Mouse (Mus musculus): ENCODE data around the gene Hdac6. TPM values are rescaled to one million over a fixed set of nuclear protein-coding genes. Genes with fewer than 3 reads are reported as not detected.

The Hdac6 gene
- polyA plus RNA-seq, 2 experiments, result 7.9 to 11.9 TPM

DNA sequence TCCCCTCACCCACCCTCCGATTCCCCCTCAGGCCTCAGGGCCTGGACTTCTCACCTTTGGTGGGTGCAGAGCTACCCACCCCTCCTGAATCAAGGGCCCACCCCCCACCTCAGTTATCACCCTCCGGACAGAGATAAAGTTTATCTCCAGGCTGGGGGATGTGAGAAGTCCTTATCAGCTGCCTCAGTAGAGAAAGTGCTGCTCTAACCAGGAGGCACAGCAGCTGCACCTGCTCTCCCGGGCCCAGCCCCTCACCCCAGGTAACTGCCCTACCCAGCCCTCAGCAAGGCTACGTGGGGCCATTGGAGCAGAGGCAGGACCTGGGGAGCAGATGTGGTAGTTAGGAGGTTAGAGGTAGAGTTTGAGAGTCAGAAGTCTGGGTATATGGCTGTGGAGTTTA, 18.5 kb upstream of the Hdac6 start:
- WGBS (ENCODE audit: insufficient replicate concordance), result 12% methylated on average over 4 of the region's 4 CpGs
- ATAC-seq (ENCODE audit: insufficient read depth), result no peak
- H3K9me3 ChIP-seq (ENCODE audit: control insufficient read depth, low read length), result no peaks in the 10 kb centered on the region
- peak overlapping the region; percentile 94 for H3K9ac ChIP-seq (replicated peaks)
- peak overlapping the region; percentile 85 for H3K4me2 ChIP-seq (ENCODE audit: low read depth)
- H3K27me3 ChIP-seq (ENCODE audit: control insufficient read depth, insufficient read depth, low read length), result no peaks in the 10 kb centered on the region
- 0 out of 2 replicates have a peak, but pooled peaks have one; percentile 30 for TF ChIP-seq EP300 (IDR thresholded peaks at IDR 0.05; ENCODE audit: low read depth)
- no peak for TF ChIP-seq CTCF (IDR thresholded peaks at IDR 0.05; ENCODE audit: low read depth)
- peaks cover 20 to 26% of the 10 kb centered on the region in 2 experiments for H3K4me1 ChIP-seq (replicated peaks; ENCODE audit: control insufficient read depth in 2 of 2, insufficient read depth in 2 of 2, low read length in 1 of 2)
- H3K36me3 ChIP-seq (replicated peaks; ENCODE audit: control insufficient read depth, insufficient read depth, low read depth), result peaks cover 17% of the 10 kb centered on the region
- peak overlapping the region; percentile 85 to 100 for H3K4me3 ChIP-seq (ENCODE audit: insufficient read depth in 1 of 2, low read depth in 2 of 2, low read length in 2 of 2)
- peak in 1 of 3 experiments; percentile 24 for DNase-seq (ENCODE audit: low read depth in 3 of 3, low spot score in 3 of 3)
- peak overlapping the region; percentile 91 for H3K27ac ChIP-seq

DNA sequence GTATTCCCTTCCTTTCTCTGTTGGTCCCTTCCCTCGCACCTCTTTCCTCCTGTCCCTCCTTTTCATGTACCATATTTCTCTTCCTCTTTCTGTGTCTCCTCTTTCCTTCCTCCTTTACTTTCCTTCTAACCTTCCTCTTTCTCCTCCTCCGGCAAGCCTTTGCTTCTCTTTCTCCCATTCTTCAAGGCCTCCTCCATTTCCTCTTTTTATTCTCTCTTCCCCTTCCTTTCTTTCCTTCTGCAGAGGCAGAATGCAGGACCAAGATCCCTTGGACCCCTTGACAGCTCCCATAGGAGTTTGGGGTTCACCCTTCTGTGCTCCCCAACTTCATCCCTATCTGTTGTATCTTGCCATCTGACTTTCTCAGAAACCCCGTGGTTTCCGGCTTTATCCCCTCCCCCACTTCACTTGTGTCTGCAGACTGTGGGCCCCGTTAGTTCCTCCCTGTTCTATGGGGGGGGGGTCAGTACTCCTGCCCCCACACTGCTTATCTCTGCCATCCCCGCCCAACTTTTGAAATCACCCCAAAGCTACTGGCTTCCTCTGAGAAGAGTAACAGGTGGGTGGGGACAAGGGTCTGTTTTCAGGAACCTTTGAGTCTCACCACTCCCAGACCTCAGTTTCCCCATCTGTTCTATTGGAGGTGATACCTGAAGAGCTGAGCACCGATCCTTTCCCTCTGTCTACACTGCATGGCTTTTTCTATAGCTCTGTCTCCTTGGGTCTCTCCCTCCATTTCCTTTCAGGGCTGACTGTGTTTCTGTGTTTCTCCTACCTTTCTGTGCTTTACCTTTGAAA, 16.3 kb upstream of the Hdac6 start:
- Histone ChIP-seq H3K27ac (peak overlapping the region; percentile 59), H3K9me3 (ENCODE audit: control insufficient read depth, low read length) (no peaks in the 10 kb centered on the region), H3K4me3 (ENCODE audit: insufficient read depth in 1 of 2, low read depth in 2 of 2, low read length in 2 of 2) (peak overlapping the region; percentile 29 to 85), H3K9ac (replicated peaks) (peak overlapping the region; percentile 94), H3K27me3 (ENCODE audit: control insufficient read depth, insufficient read depth, low read length) (no peaks in the 10 kb centered on the region), H3K4me2 (ENCODE audit: low read depth) (peak overlapping the region; percentile 85), H3K36me3 (replicated peaks; ENCODE audit: control insufficient read depth, insufficient read depth, low read depth) (peaks cover 38% of the 10 kb centered on the region), H3K4me1 (replicated peaks; ENCODE audit: control insufficient read depth in 2 of 2, insufficient read depth in 2 of 2, low read length in 1 of 2) (peaks cover 4 to 6% of the 10 kb centered on the region in 2 experiments; a peak in 2 of 4 replicates)
- ATAC-seq (ENCODE audit: insufficient read depth) (no peak), DNase-seq (ENCODE audit: low read depth in 3 of 3, low spot score in 3 of 3) (no peak)
- 23% methylated on average over 7 of the region's 7 CpGs for WGBS (ENCODE audit: insufficient replicate concordance)
- TF ChIP-seq EP300 (IDR thresholded peaks at IDR 0.05; ENCODE audit: low read depth) (no peak), CTCF (IDR thresholded peaks at IDR 0.05; ENCODE audit: low read depth) (no peak)

DNA sequence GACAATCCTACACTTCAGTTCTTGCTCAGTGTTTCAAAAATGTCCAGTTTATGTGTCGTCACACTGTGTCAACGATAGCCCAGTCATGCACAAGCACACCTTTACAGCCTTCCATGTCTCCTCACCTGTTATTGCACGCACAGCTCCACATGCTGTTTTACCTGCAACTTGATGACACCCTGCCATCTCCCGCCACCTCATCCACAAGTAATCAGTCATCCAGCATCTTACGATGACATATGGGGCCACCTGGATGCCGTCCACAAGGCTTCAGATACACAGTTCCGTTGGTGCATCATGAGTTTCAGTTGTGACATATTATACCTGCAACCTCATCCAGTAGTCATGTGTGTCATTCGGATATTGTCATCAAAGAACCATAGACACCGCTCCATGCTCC, 11.2 kb upstream of the Hdac6 start:
- Histone ChIP-seq H3K4me1 (replicated peaks; ENCODE audit: control insufficient read depth in 2 of 2, insufficient read depth in 2 of 2, low read length in 1 of 2) (no peaks in the 10 kb centered on the region; a peak in 1 of 4 replicates), H3K4me3 (ENCODE audit: insufficient read depth in 1 of 2, low read depth in 2 of 2, low read length in 2 of 2) (no peak overlapping the region), H3K36me3 (replicated peaks; ENCODE audit: control insufficient read depth, insufficient read depth, low read depth) (peaks cover 49% of the 10 kb centered on the region), H3K4me2 (ENCODE audit: low read depth) (no peak overlapping the region), H3K9ac (replicated peaks) (no peak overlapping the region), H3K27me3 (ENCODE audit: control insufficient read depth, insufficient read depth, low read length) (no peaks in the 10 kb centered on the region), H3K9me3 (ENCODE audit: control insufficient read depth, low read length) (no peaks in the 10 kb centered on the region), H3K27ac (no peak overlapping the region)
- TF ChIP-seq CTCF (IDR thresholded peaks at IDR 0.05; ENCODE audit: low read depth) (no peak), EP300 (IDR thresholded peaks at IDR 0.05; ENCODE audit: low read depth) (no peak)
- WGBS (ENCODE audit: insufficient replicate concordance), result 92% methylated on average over 9 of the region's 9 CpGs
- DNase-seq (ENCODE audit: low read depth in 3 of 3, low spot score in 3 of 3), result no peak
- no peak for ATAC-seq (ENCODE audit: insufficient read depth)

DNA sequence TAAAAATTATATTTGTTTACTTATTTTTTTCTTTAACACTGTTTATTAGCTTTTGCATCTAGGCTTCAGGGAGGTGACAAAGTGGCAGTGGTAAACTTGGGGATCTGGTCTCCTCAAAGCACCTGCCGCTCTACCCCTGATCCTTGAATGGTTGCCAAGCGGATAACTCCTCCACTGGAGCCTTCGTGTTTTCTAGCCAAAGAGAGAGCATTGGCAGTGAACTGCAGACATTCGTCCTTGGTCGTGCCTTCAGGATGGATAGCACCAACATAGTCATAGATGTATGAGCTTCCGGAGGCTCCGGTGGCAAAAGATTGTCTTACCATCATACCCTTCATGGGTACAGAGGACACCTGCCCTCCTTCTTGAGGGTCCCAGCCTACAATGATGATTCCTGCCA, 2.4 kb upstream of the Hdac6 start:
- Histone ChIP-seq H3K9me3 (ENCODE audit: control insufficient read depth, low read length) (no peaks in the 10 kb centered on the region), H3K27ac (no peak overlapping the region), H3K4me3 (ENCODE audit: insufficient read depth in 1 of 2, low read depth in 2 of 2, low read length in 2 of 2) (no peak overlapping the region), H3K4me2 (ENCODE audit: low read depth) (no peak overlapping the region), H3K36me3 (replicated peaks; ENCODE audit: control insufficient read depth, insufficient read depth, low read depth) (no peaks in the 10 kb centered on the region), H3K27me3 (ENCODE audit: control insufficient read depth, insufficient read depth, low read length) (no peaks in the 10 kb centered on the region), H3K4me1 (replicated peaks; ENCODE audit: control insufficient read depth in 2 of 2, insufficient read depth in 2 of 2, low read length in 1 of 2) (peaks cover 0 to 5% of the 10 kb centered on the region in 2 experiments; a peak in 1 of 4 replicates), H3K9ac (replicated peaks) (no peak overlapping the region)
- no peak for TF ChIP-seq CTCF (IDR thresholded peaks at IDR 0.05; ENCODE audit: low read depth)
- TF ChIP-seq EP300 (IDR thresholded peaks at IDR 0.05; ENCODE audit: low read depth), result no peak
- WGBS (ENCODE audit: insufficient replicate concordance), result 73% methylated on average over 7 of the region's 7 CpGs
- ATAC-seq (ENCODE audit: insufficient read depth) (no peak), DNase-seq (ENCODE audit: low read depth in 3 of 3, low spot score in 3 of 3) (no peak)

DNA sequence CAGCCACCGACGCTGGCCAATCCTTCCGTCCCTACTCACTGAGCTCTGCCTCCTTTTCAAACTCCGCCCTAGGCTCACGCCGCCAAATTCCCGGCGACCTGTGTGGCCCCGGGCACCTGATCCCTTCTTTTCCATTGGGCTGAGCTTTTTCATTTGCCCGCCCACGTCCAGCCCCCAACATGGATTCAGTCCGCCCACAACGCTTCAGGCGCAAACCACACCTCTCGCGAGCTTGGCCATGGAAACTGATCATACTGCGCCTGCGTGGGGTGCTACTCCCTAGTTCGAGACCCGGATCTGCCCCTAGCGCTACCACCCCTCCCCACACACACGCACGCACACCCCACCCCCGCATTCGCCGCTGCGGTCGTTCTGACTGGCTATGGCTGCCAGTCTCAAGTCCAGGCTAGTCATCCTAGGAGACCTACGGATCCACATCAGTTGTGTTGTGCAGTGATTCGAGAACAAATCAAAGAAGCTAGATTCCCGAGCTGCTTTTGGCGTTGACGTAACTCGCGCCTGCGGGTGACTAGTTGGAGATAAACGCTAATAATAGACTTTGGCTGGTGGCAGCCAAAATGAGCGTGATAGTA, 307 bp upstream of the Hdac6 start:
- Histone ChIP-seq H3K4me3 (ENCODE audit: insufficient read depth in 1 of 2, low read depth in 2 of 2, low read length in 2 of 2) (peak overlapping the region; percentile 57 to 61), H3K27ac (no peak overlapping the region), H3K36me3 (replicated peaks; ENCODE audit: control insufficient read depth, insufficient read depth, low read depth) (no peaks in the 10 kb centered on the region), H3K27me3 (ENCODE audit: control insufficient read depth, insufficient read depth, low read length) (no peaks in the 10 kb centered on the region), H3K4me1 (replicated peaks; ENCODE audit: control insufficient read depth in 2 of 2, insufficient read depth in 2 of 2, low read length in 1 of 2) (peaks cover 0 to 5% of the 10 kb centered on the region in 2 experiments; a peak in 1 of 4 replicates), H3K9ac (replicated peaks) (no peak overlapping the region; the same call in 1 of the 2 replicates), H3K4me2 (ENCODE audit: low read depth) (peak overlapping the region; percentile 75), H3K9me3 (ENCODE audit: control insufficient read depth, low read length) (no peaks in the 10 kb centered on the region)
- peak; percentile 84 to 90 (median 87) for DNase-seq (ENCODE audit: low read depth in 3 of 3, low spot score in 3 of 3)
- TF ChIP-seq EP300 (IDR thresholded peaks at IDR 0.05; ENCODE audit: low read depth) (0 out of 2 replicates have a peak, but pooled peaks have one; percentile 15), CTCF (IDR thresholded peaks at IDR 0.05; ENCODE audit: low read depth) (no peak)
- WGBS (ENCODE audit: insufficient replicate concordance), result 6% methylated on average over 38 of the region's 38 CpGs
- peak; percentile 100 for ATAC-seq (ENCODE audit: insufficient read depth)

All from liver, embryonic 14.5 days (tissue).